Mouse (Mus musculus): ENCODE measurements around the gene Rad51b.

Gene Rad51b

GRCm38 (mm10) chr12:79577525-79577924 lies 280.4 kb downstream of the Rad51b start:
- DNase-seq (ENCODE audit: low spot score in 2 of 2) = no peak

GRCm38 (mm10) chr12:79579018-79579585 lies 282.0 kb downstream of the Rad51b start:
- no peak for DNase-seq (ENCODE audit: low spot score in 2 of 2)

- DNase-seq (ENCODE audit: low spot score in 2 of 2) = no peak
Measured at GRCm38 (mm10) chr12:79579837-79580236, 282.8 kb downstream of the Rad51b start.

- DNase-seq (ENCODE audit: low spot score in 2 of 2) = no peak
Measured at GRCm38 (mm10) chr12:79584556-79585307, 287.6 kb downstream of the Rad51b start.

GRCm38 (mm10) chr12:79585336-79585735 lies 288.3 kb downstream of the Rad51b start:
- no peak for DNase-seq (ENCODE audit: low spot score in 2 of 2)

GRCm38 (mm10) chr12:79588831-79589230 lies 291.7 kb downstream of the Rad51b start:
- DNase-seq (ENCODE audit: low spot score in 2 of 2) = no peak

GRCm38 (mm10) chr12:79592206-79592605 lies 295.1 kb downstream of the Rad51b start:
- no peak for DNase-seq (ENCODE audit: low spot score in 2 of 2)

GRCm38 (mm10) chr12:79596842-79597241 lies 299.8 kb downstream of the Rad51b start:
- DNase-seq (ENCODE audit: low spot score in 2 of 2) = no peak

- DNase-seq (ENCODE audit: low spot score in 2 of 2) = no peak
Measured at GRCm38 (mm10) chr12:79597351-79597750, 300.3 kb downstream of the Rad51b start.

GRCm38 (mm10) chr12:79597786-79598185 lies 300.7 kb downstream of the Rad51b start:
- DNase-seq (ENCODE audit: low spot score in 2 of 2) = no peak

GRCm38 (mm10) chr12:79598496-79598895 lies 301.4 kb downstream of the Rad51b start:
- DNase-seq (ENCODE audit: low spot score in 2 of 2) = no peak

- DNase-seq (ENCODE audit: low spot score in 2 of 2) = no peak
Measured at GRCm38 (mm10) chr12:79598901-79599300, 301.8 kb downstream of the Rad51b start.

- peak in 1 of 2 experiments; percentile 22 for DNase-seq (ENCODE audit: low spot score in 2 of 2)
Measured at GRCm38 (mm10) chr12:79600149-79600769, 303.2 kb downstream of the Rad51b start.

- DNase-seq (ENCODE audit: low spot score in 2 of 2) = no peak
Measured at GRCm38 (mm10) chr12:79602641-79603040, 305.6 kb downstream of the Rad51b start.

GRCm38 (mm10) chr12:79604850-79605249 lies 307.8 kb downstream of the Rad51b start:
- DNase-seq (ENCODE audit: low spot score in 2 of 2) = no peak

- DNase-seq (ENCODE audit: low spot score in 2 of 2) = no peak
Measured at GRCm38 (mm10) chr12:79606197-79606631, 309.1 kb downstream of the Rad51b start.

- no peak for DNase-seq (ENCODE audit: low spot score in 2 of 2)
Measured at GRCm38 (mm10) chr12:79609399-79610010, 312.4 kb downstream of the Rad51b start.

GRCm38 (mm10) chr12:79610511-79611103 lies 313.5 kb downstream of the Rad51b start:
- DNase-seq (ENCODE audit: low spot score in 2 of 2) = no peak

GRCm38 (mm10) chr12:79611665-79612064 lies 314.6 kb downstream of the Rad51b start:
- no peak for DNase-seq (ENCODE audit: low spot score in 2 of 2)

- DNase-seq (ENCODE audit: low spot score in 2 of 2) = peak; percentile 69 to 84
Measured at GRCm38 (mm10) chr12:79612334-79613060, 315.4 kb downstream of the Rad51b start.

- DNase-seq (ENCODE audit: low spot score in 2 of 2) = peak in 1 of 2 experiments; percentile 13
Measured at GRCm38 (mm10) chr12:79613061-79613788, 316.1 kb downstream of the Rad51b start.
